Mouse (Mus musculus) MEL (cell line): ENCODE measurements at regions not wholly inside any gene's neighbourhood (a gene's known extent, or its start where the extent isn't known, plus 50 kb on each side); places are given as distances from the start of the nearest gene placed in this dataset.

ENCODE experiments used
- DNase-seq: peaks from one replicate; pipeline ENCODE4 v3.0.0; 2011; ENCODE audit warnings: low read depth, low spot score
- H3K27ac ChIP-seq: 2 replicates; pipeline ENCODE4 v1.5.1; 2012; ENCODE audit warnings: low read depth, mild to moderate bottlenecking, control low read depth, low read length, moderate library complexity; ENCODE audit not compliant: control insufficient read depth
- H3K27me3 ChIP-seq, 2 experiments: fragments of 150-350 bp in 1 of 2; sonication (generic) in 1 of 2; 2 replicates each; pipeline ENCODE4 v1.6.1; 2012; ENCODE audit warnings: low read length in 2 of 2, mild to moderate bottlenecking in 2 of 2, improper control_type of control experiment in 1 of 2, moderate library complexity in 1 of 2; ENCODE audit not compliant: insufficient read depth in 2 of 2, control insufficient read depth in 1 of 2
- H3K36me3 ChIP-seq, 2 experiments: 2 replicates each; pipeline ENCODE4 v1.6.1; 2012 to 2014; ENCODE audit warnings: low read length in 2 of 2, improper control_type of control experiment in 1 of 2, inconsistent platforms in 1 of 2, mild to moderate bottlenecking in 1 of 2; ENCODE audit not compliant: insufficient read depth in 2 of 2, control insufficient read depth in 1 of 2
- H3K4me1 ChIP-seq, 2 experiments: fragments of 150-350 bp in 1 of 2; sonication (generic) in 1 of 2; 2 replicates each; pipeline ENCODE4 v1.6.1; 2012; ENCODE audit warnings: low read length in 2 of 2, improper control_type of control experiment in 1 of 2, mild to moderate bottlenecking in 1 of 2; ENCODE audit not compliant: insufficient read depth in 2 of 2, control insufficient read depth in 1 of 2
- H3K4me3 ChIP-seq, 2 experiments: fragments of 150-350 bp in 1 of 2; sonication (generic) in 1 of 2; 2 replicates each; pipeline ENCODE4 v1.5.1; 2012; ENCODE audit warnings: low read depth in 2 of 2, low read length in 2 of 2, mild to moderate bottlenecking in 2 of 2, moderate library complexity in 2 of 2, control low read depth in 1 of 2, improper control_type of control experiment in 1 of 2; ENCODE audit not compliant: control insufficient read depth in 1 of 2, insufficient read depth in 1 of 2
- H3K79me2 ChIP-seq: 2 replicates; pipeline ENCODE4 v1.6.1; 2012; ENCODE audit warnings: mild to moderate bottlenecking, low read length, moderate library complexity; ENCODE audit not compliant: control insufficient read depth, poor library complexity, insufficient read depth
- H3K9ac ChIP-seq: 2 replicates; pipeline ENCODE4 v1.6.1; 2012; ENCODE audit warnings: low read depth, mild to moderate bottlenecking, control low read depth, low read length, moderate library complexity; ENCODE audit not compliant: control insufficient read depth, poor library complexity, severe bottlenecking
- H3K9me3 ChIP-seq: fragments of 150-350 bp; sonication (generic); replicated peaks from 2 replicates; pipeline ENCODE4 v1.6.1; 2012; ENCODE audit warnings: mild to moderate bottlenecking, low read length, improper control_type of control experiment, moderate library complexity; ENCODE audit not compliant: insufficient read depth
- CHD1 ChIP-seq: IDR thresholded peaks from 2 replicates; pipeline ENCODE4 v1.6.1; 2012; ENCODE audit warnings: low read depth, mild to moderate bottlenecking, inconsistent platforms, low read length, improper control_type of control experiment
- CHD2 ChIP-seq: IDR thresholded peaks from 2 replicates; pipeline ENCODE4 v1.6.1; 2011; ENCODE audit warnings: low read length, improper control_type of control experiment
- CTCF ChIP-seq, 3 experiments: IDR thresholded peaks in 2 of 3; conservative IDR thresholded peaks in 1 of 3; 2 replicates each; pipeline ENCODE4 v1.5.1; 2011 to 2012; ENCODE audit warnings: low read length in 3 of 3, low read depth in 2 of 3, mild to moderate bottlenecking in 2 of 3, improper control_type of control experiment in 1 of 3, inconsistent platforms in 1 of 3, mixed read lengths in 1 of 3, moderate library complexity in 1 of 3; ENCODE audit not compliant: control insufficient read depth in 1 of 3, insufficient read depth in 1 of 3, poor library complexity in 1 of 3, severe bottlenecking in 1 of 3
- E2F4 ChIP-seq: IDR thresholded peaks from 2 replicates; pipeline ENCODE4 v1.6.1; 2011; ENCODE audit warnings: low read depth, low read length, improper control_type of control experiment, borderline replicate concordance
- ELF1 ChIP-seq: IDR thresholded peaks from 2 replicates; pipeline ENCODE4 v1.6.1; 2014; ENCODE audit warnings: low read depth, mild to moderate bottlenecking, inconsistent platforms, low read length, improper control_type of control experiment, moderate library complexity
- EP300 ChIP-seq, 2 experiments: IDR thresholded peaks; 2 replicates each; pipeline ENCODE4 v1.6.1; 2011; ENCODE audit warnings: improper control_type of control experiment in 2 of 2, low read length in 2 of 2, low read depth in 1 of 2, mild to moderate bottlenecking in 1 of 2
- GATA1 ChIP-seq: IDR thresholded peaks from 2 replicates; pipeline ENCODE4 v1.6.1; 2011; ENCODE audit warnings: low read depth, low read length, improper control_type of control experiment
- JUND ChIP-seq: IDR thresholded peaks from 2 replicates; pipeline ENCODE4 v1.6.1; 2011; ENCODE audit warnings: low read depth, mild to moderate bottlenecking, improper control_type of control experiment, low read length
- MAFK ChIP-seq: IDR thresholded peaks from 2 replicates; pipeline ENCODE4 v1.6.1; 2011; ENCODE audit warnings: low read depth, mild to moderate bottlenecking, low read length, improper control_type of control experiment, borderline replicate concordance
- MAX ChIP-seq: IDR thresholded peaks from 2 replicates; pipeline ENCODE4 v1.6.1; 2011; ENCODE audit warnings: low read length, improper control_type of control experiment
- MEF2A ChIP-seq: IDR thresholded peaks from 2 replicates; pipeline ENCODE4 v1.6.1; 2014; ENCODE audit warnings: low read depth, mild to moderate bottlenecking, inconsistent platforms, low read length, improper control_type of control experiment; ENCODE audit not compliant: poor library complexity, insufficient replicate concordance, severe bottlenecking; ENCODE audit errors: extremely low read depth
- MXI1 ChIP-seq: IDR thresholded peaks from 2 replicates; pipeline ENCODE4 v1.6.1; 2011; ENCODE audit warnings: mild to moderate bottlenecking, low read depth, low read length, improper control_type of control experiment
- MYB ChIP-seq: IDR thresholded peaks from 2 replicates; pipeline ENCODE4 v1.6.1; 2011; ENCODE audit warnings: mild to moderate bottlenecking, low read depth, low read length, improper control_type of control experiment
- MYC ChIP-seq: IDR thresholded peaks from 2 replicates; pipeline ENCODE4 v1.6.1; 2011; ENCODE audit warnings: low read depth, mild to moderate bottlenecking, low read length, improper control_type of control experiment, moderate library complexity
- POLR2A ChIP-seq, 2 experiments: IDR thresholded peaks; 2 replicates each; pipeline ENCODE4 v1.6.1; 2011 to 2012; ENCODE audit warnings: low read length in 2 of 2, mild to moderate bottlenecking in 2 of 2, control low read depth in 1 of 2, improper control_type of control experiment in 1 of 2, low read depth in 1 of 2, moderate library complexity in 1 of 2; ENCODE audit not compliant: control insufficient read depth in 1 of 2, insufficient read depth in 1 of 2, poor library complexity in 1 of 2
- POLR2AphosphoS5 ChIP-seq: IDR thresholded peaks from 2 replicates; pipeline ENCODE4 v1.6.1; 2012; ENCODE audit warnings: low read depth, borderline replicate concordance, mild to moderate bottlenecking, inconsistent platforms, low read length, moderate library complexity, mixed read lengths
- RAD21 ChIP-seq: IDR thresholded peaks from 2 replicates; pipeline ENCODE4 v1.6.1; 2011; ENCODE audit warnings: mild to moderate bottlenecking, low read depth, low read length, improper control_type of control experiment
- RCOR1 ChIP-seq: IDR thresholded peaks from 2 replicates; pipeline ENCODE4 v1.6.1; 2012; ENCODE audit warnings: low read depth, mild to moderate bottlenecking, inconsistent platforms, low read length, improper control_type of control experiment
- SMC3 ChIP-seq: IDR thresholded peaks from 2 replicates; pipeline ENCODE4 v1.6.1; 2011; ENCODE audit warnings: low read depth, low read length, improper control_type of control experiment
- TAL1 ChIP-seq: IDR thresholded peaks from 2 replicates; pipeline ENCODE4 v1.6.1; 2012; ENCODE audit warnings: mild to moderate bottlenecking, inconsistent platforms, low read length, moderate library complexity, mixed read lengths
- TBP ChIP-seq: IDR thresholded peaks from 2 replicates; pipeline ENCODE4 v1.8.0; 2011; ENCODE audit warnings: low read depth, low read length, improper control_type of control experiment
- TCF12 ChIP-seq: IDR thresholded peaks from 2 replicates; pipeline ENCODE4 v1.6.1; 2014; ENCODE audit warnings: low read depth, mild to moderate bottlenecking, inconsistent platforms, low read length, improper control_type of control experiment, moderate library complexity
- UBTF ChIP-seq: IDR thresholded peaks from 2 replicates; pipeline ENCODE4 v1.6.1; 2012; ENCODE audit warnings: low read depth, mild to moderate bottlenecking, inconsistent platforms, low read length, improper control_type of control experiment, moderate library complexity, borderline replicate concordance; ENCODE audit not compliant: insufficient read depth
- USF2 ChIP-seq, 2 experiments: IDR thresholded peaks; 2 replicates each; pipeline ENCODE4 v1.6.1; 2011 to 2012; ENCODE audit warnings: improper control_type of control experiment in 2 of 2, low read length in 2 of 2, borderline replicate concordance in 1 of 2, inconsistent platforms in 1 of 2, low read depth in 1 of 2, mild to moderate bottlenecking in 1 of 2; ENCODE audit not compliant: insufficient read depth in 1 of 2
- ZC3H11A ChIP-seq: IDR thresholded peaks from 2 replicates; pipeline ENCODE4 v1.6.1; 2012; ENCODE audit warnings: low read depth, mild to moderate bottlenecking, inconsistent platforms, low read length, improper control_type of control experiment
- ZNF384 ChIP-seq: IDR thresholded peaks from 2 replicates; pipeline ENCODE4 v1.6.1; 2012; ENCODE audit warnings: low read depth, mild to moderate bottlenecking, inconsistent platforms, low read length, improper control_type of control experiment

GRCm38 (mm10) chr11:84752007-84752406 is 67.3 kb downstream of the Mrm1 start:
- no peaks in the 10 kb centered on the region for H3K9me3 ChIP-seq
- 0 out of 2 replicates have a peak, but pooled peaks have one; percentile 10 for TF ChIP-seq TBP
- TF ChIP-seq MAFK: no peak
- TF ChIP-seq CHD1: no peak
- TF ChIP-seq SMC3: peak; percentile 75
- TF ChIP-seq ZNF384: no peak
- TF ChIP-seq CHD2: no peak
- TF ChIP-seq MAX: no peak
- TF ChIP-seq CTCF (IDR thresholded peaks at IDR 0.05 in 2 of 3, conservative IDR thresholded peaks at IDR 0.05 in 1 of 3; ENCODE audit: control insufficient read depth in 1 of 3, insufficient read depth in 1 of 3, low read depth in 2 of 3, low read length in 3 of 3, poor library complexity in 1 of 3, severe bottlenecking in 1 of 3): peak; percentile 70 to 80 (median 80)
- no peak for TF ChIP-seq ELF1
- TF ChIP-seq RAD21: peak; percentile 55
- no peak for TF ChIP-seq RCOR1
- no peak for TF ChIP-seq MXI1
- no peak for TF ChIP-seq JUND
- no peak for TF ChIP-seq MEF2A
- TF ChIP-seq E2F4: no peak
- peak; percentile 42; the same call in 1 of the 2 replicates for TF ChIP-seq ZC3H11A
- no peak for TF ChIP-seq MYC
- no peak overlapping the region for H3K4me3 ChIP-seq
- DNase-seq: peak; percentile 75
- no peaks in the 10 kb centered on the region for H3K27me3 ChIP-seq
- no peaks in the 10 kb centered on the region for H3K4me1 ChIP-seq
- no peak overlapping the region for H3K27ac ChIP-seq
- H3K79me2 ChIP-seq: no peaks in the 10 kb centered on the region
- H3K36me3 ChIP-seq: no peaks in the 10 kb centered on the region
- no peak overlapping the region for H3K9ac ChIP-seq

GRCm38 (mm10) chr11:84749490-84750349 is 69.6 kb downstream of the Mrm1 start:
- no peaks in the 10 kb centered on the region for H3K4me1 ChIP-seq
- TF ChIP-seq POLR2AphosphoS5 (no peak), POLR2A (IDR thresholded peaks at IDR 0.05; ENCODE audit: control insufficient read depth in 1 of 2, insufficient read depth in 1 of 2, low read depth in 1 of 2, low read length in 2 of 2, poor library complexity in 1 of 2) (no peak), JUND (no peak), ZC3H11A (no peak), MYB (no peak), TCF12 (no peak), USF2 (IDR thresholded peaks at IDR 0.05; ENCODE audit: borderline replicate concordance in 1 of 2, insufficient read depth in 1 of 2, low read depth in 1 of 2, low read length in 2 of 2) (no peak), E2F4 (no peak), GATA1 (no peak), EP300 (IDR thresholded peaks at IDR 0.05; ENCODE audit: low read depth in 1 of 2, low read length in 2 of 2) (no peak), UBTF (no peak), MXI1 (no peak), TAL1 (no peak)
- H3K27me3 ChIP-seq: no peaks in the 10 kb centered on the region
- H3K36me3 ChIP-seq: no peaks in the 10 kb centered on the region
- H3K4me3 ChIP-seq: no peak overlapping the region
- H3K9ac ChIP-seq: no peak overlapping the region
- no peak overlapping the region for H3K27ac ChIP-seq
- peak; percentile 70 for DNase-seq
- no peaks in the 10 kb centered on the region for H3K79me2 ChIP-seq
- H3K9me3 ChIP-seq: no peaks in the 10 kb centered on the region
